Mouse (Mus musculus) inflammation-experienced regulatory T-cells, adult 16 weeks (primary cell): ENCODE measurements around the gene Lgals8. TPM values are rescaled to one million over a fixed set of nuclear protein-coding genes. Genes with fewer than 3 reads are reported as not detected.

Source experiments
- polyA plus RNA-seq: library from polyadenylated mRNA; unstranded; fragments of 100-300 nt; shearing (Covaris generic); gene quantifications from one replicate; pipeline ENCODE4 v1.2.1, GENCODE M21; 2017

Lgals8 gene
- 97.7 TPM for polyA plus RNA-seq

DNA sequence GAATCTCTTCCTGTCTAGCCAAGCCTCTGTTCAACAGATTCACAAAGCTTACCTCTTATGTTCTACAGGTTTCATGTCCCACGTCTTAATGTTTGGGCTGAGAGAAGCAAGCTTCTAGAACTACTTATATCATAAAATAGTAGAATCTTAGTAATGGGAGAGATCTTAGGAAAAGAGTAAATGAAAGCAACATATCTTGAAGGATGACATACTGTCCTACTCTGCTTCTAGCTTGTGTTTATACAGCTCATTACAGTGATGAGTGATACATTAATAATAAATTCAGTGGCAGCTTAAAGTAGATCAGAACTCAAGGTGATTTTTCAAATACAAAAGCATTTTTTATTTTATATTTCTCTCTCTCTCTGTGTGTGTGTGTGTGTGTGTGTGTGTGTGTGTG is at the start of gene Lgals8:
Gene Lgals8, minus strand, starts transcription at position 101 of the 400 bp plus-strand sequence.

DNA sequence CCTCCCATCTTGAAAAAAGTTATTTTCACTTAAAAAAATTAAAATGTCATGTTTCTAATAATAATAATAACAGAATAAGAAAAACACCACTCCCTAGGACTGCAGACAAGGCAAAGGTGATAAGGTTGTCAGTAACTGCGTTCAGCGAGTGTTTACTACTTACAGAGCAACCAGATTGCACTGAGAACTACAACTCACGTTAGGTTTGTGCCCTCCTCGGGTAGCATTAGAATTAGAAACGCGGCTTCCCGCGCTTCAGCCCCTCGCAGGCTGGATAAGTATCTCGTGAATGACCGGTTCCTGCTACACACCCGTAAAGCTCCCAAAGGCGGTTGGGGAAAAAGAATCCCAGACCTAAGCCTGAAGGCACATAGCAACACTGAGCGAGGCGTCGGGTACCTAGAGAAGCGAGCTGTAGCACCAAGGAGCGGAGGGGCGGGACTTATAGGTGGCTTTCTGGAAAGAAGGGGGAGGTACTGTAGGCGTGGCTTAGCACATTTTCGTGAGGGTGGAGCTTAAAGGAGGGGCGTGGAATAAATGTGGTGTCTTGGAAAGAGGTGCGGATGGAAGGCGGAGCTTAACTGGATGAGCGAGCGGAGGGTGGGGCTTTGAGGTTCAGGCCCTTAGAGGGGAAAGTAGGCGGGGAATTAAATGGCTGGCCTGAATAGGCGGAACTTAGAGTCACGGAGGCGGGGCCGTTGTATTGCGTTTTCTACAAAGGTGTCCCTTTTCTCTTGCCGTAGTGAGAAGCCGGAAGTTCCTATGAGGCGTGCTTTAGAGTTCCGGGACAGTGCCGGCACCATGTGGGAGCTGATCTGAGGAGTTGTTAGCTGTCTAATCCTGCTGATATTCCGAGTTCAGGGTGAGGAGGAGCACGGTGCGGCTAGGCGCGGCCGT is 69.9 kb downstream of the Lgals8 start, which contains the start of gene Heatr1:
Gene Heatr1, plus strand, starts transcription at position 419 of the 897 bp plus-strand sequence.

Other genes starting within 250 kb of the Lgals8 start
- 38.9 TPM for gene Mtr, start 206.8 kb downstream of the Lgals8 start, polyA plus RNA-seq
- gene Actn2, start 124.2 kb downstream of the Lgals8 start, polyA plus RNA-seq, result 10.5 TPM
- gene Heatr1, start 69.9 kb downstream of the Lgals8 start, polyA plus RNA-seq, result 77.2 TPM
- gene Edaradd, start 55.5 kb upstream of the Lgals8 start, polyA plus RNA-seq, result 0.59 TPM
- gene Ero1lb, start 100.9 kb upstream of the Lgals8 start, polyA plus RNA-seq, result 12.4 TPM